Mouse (Mus musculus) CH12.LX (cell line): ENCODE measurements at regions not wholly inside any gene's neighbourhood (a gene's known extent, or its start where the extent isn't known, plus 50 kb on each side); places are given as distances from the start of the nearest gene placed in this dataset.

ENCODE experiments used
- DNase-seq: peaks from one replicate; pipeline ENCODE4 v3.0.0-alpha.2; 2013; ENCODE audit errors: extremely low read depth
- H3K27ac ChIP-seq: 2 replicates; pipeline ENCODE4 v1.5.1; 2012; ENCODE audit warnings: low read depth, mild to moderate bottlenecking, control low read depth, moderate library complexity; ENCODE audit not compliant: insufficient read depth
- H3K27me3 ChIP-seq: replicated peaks from 2 replicates; pipeline ENCODE3; 2012; ENCODE audit warnings: inconsistent platforms
- H3K36me3 ChIP-seq, 2 experiments: replicated peaks in 1 of 2; 2 replicates each; pipeline versions ENCODE3 to v1.6.1; 2012; ENCODE audit warnings: inconsistent platforms in 1 of 2, low read length in 1 of 2, mild to moderate bottlenecking in 1 of 2, mixed read lengths in 1 of 2, moderate library complexity in 1 of 2; ENCODE audit not compliant: control insufficient read depth in 1 of 2, insufficient read depth in 1 of 2
- H3K4me1 ChIP-seq, 2 experiments: 2 replicates each; pipeline ENCODE4 v1.6.1; 2012; ENCODE audit warnings: inconsistent platforms in 1 of 2, moderate library complexity in 1 of 2; ENCODE audit not compliant: insufficient read depth in 2 of 2, control insufficient read depth in 1 of 2
- H3K4me2 ChIP-seq: 2 replicates; pipeline ENCODE4 v1.6.1; 2012; ENCODE audit warnings: low read depth, mild to moderate bottlenecking, control low read depth; ENCODE audit not compliant: poor library complexity, insufficient read depth, severe bottlenecking
- H3K4me3 ChIP-seq, 3 experiments: fragments of 150-350 bp in 1 of 3; sonication (generic) in 1 of 3; replicated peaks in 1 of 3; 2 replicates each; pipeline versions ENCODE3 to v1.5.1; 2011 to 2012; ENCODE audit warnings: low read depth in 2 of 3, low read length in 2 of 3, mild to moderate bottlenecking in 2 of 3, moderate library complexity in 2 of 3, control low read depth in 1 of 3, improper control_type of control experiment in 1 of 3, inconsistent platforms in 1 of 3, mixed read lengths in 1 of 3; ENCODE audit not compliant: poor library complexity in 1 of 3
- H3K79me2 ChIP-seq: replicated peaks from 2 replicates; pipeline ENCODE4 v1.6.1; 2012; ENCODE audit warnings: mild to moderate bottlenecking, moderate library complexity; ENCODE audit not compliant: control insufficient read depth, poor library complexity, insufficient read depth, severe bottlenecking; ENCODE audit errors: extremely low read depth
- H3K9ac ChIP-seq: 2 replicates; pipeline ENCODE4 v1.6.1; 2012; ENCODE audit warnings: low read depth, mild to moderate bottlenecking, control low read depth, moderate library complexity; ENCODE audit not compliant: insufficient read depth
- H3K9me3 ChIP-seq: replicated peaks from 2 replicates; pipeline ENCODE3; 2012; ENCODE audit warnings: low read length, inconsistent platforms, mixed read lengths
- CHD1 ChIP-seq: IDR thresholded peaks from 2 replicates; pipeline ENCODE4 v1.6.1; 2012; ENCODE audit warnings: low read depth, low read length, improper control_type of control experiment, inconsistent platforms
- CTCF ChIP-seq, 2 experiments: IDR thresholded peaks in 1 of 2; conservative IDR thresholded peaks in 1 of 2; 2 replicates each; pipeline ENCODE4 v1.5.1; 2011 to 2012; ENCODE audit warnings: low read depth in 2 of 2, low read length in 2 of 2, improper control_type of control experiment in 1 of 2, inconsistent platforms in 1 of 2, mild to moderate bottlenecking in 1 of 2, moderate library complexity in 1 of 2
- ETS1 ChIP-seq: conservative IDR thresholded peaks from 2 replicates; pipeline ENCODE4 v1.6.1; 2012; ENCODE audit warnings: low read depth, mild to moderate bottlenecking, inconsistent platforms, low read length, improper control_type of control experiment, moderate library complexity
- GABPA ChIP-seq: IDR thresholded peaks from 2 replicates; pipeline ENCODE4 v1.6.1; 2012; ENCODE audit warnings: low read depth, low read length, improper control_type of control experiment, inconsistent platforms; ENCODE audit not compliant: insufficient replicate concordance
- HCFC1 ChIP-seq: IDR thresholded peaks from 2 replicates; pipeline ENCODE4 v1.6.1; 2012; ENCODE audit warnings: low read depth, mild to moderate bottlenecking, inconsistent platforms, low read length, improper control_type of control experiment
- JUN ChIP-seq: IDR thresholded peaks from 2 replicates; pipeline ENCODE4 v1.6.1; 2011; ENCODE audit warnings: low read depth, mild to moderate bottlenecking, low read length, improper control_type of control experiment, moderate library complexity; ENCODE audit not compliant: insufficient read depth
- JUND ChIP-seq: conservative IDR thresholded peaks from 2 replicates; pipeline ENCODE4 v1.6.1; 2011; ENCODE audit warnings: low read depth, low read length, improper control_type of control experiment
- MAX ChIP-seq: IDR thresholded peaks from 2 replicates; pipeline ENCODE4 v1.6.1; 2011; ENCODE audit warnings: low read length, improper control_type of control experiment
- MAZ ChIP-seq: IDR thresholded peaks from 2 replicates; pipeline ENCODE4 v1.6.1; 2012; ENCODE audit warnings: low read depth, mild to moderate bottlenecking, inconsistent platforms, low read length, improper control_type of control experiment, moderate library complexity
- MXI1 ChIP-seq: IDR thresholded peaks from 2 replicates; pipeline ENCODE4 v1.6.1; 2011; ENCODE audit warnings: mild to moderate bottlenecking, low read depth, low read length, improper control_type of control experiment
- PAX5 ChIP-seq: IDR thresholded peaks from 2 replicates; pipeline ENCODE4 v1.6.1; 2012; ENCODE audit warnings: low read length, inconsistent platforms, mixed read lengths
- RAD21 ChIP-seq: IDR thresholded peaks from 2 replicates; pipeline ENCODE4 v1.6.1; 2011; ENCODE audit warnings: low read depth, mild to moderate bottlenecking, low read length, improper control_type of control experiment, moderate library complexity
- RCOR1 ChIP-seq: conservative IDR thresholded peaks from 2 replicates; pipeline ENCODE4 v1.6.1; 2012; ENCODE audit warnings: low read depth, mild to moderate bottlenecking, inconsistent platforms, low read length, improper control_type of control experiment
- SMC3 ChIP-seq: IDR thresholded peaks from 2 replicates; pipeline ENCODE4 v1.6.1; 2011; ENCODE audit warnings: low read depth, low read length, improper control_type of control experiment
- TCF12 ChIP-seq: IDR thresholded peaks from 2 replicates; pipeline ENCODE4 v1.6.1; 2014; ENCODE audit warnings: low read depth, mild to moderate bottlenecking, inconsistent platforms, low read length, improper control_type of control experiment
- USF1 ChIP-seq: IDR thresholded peaks from 2 replicates; pipeline ENCODE4 v1.6.1; 2014; ENCODE audit warnings: low read depth, mild to moderate bottlenecking, inconsistent platforms, low read length, improper control_type of control experiment
- USF2 ChIP-seq: conservative IDR thresholded peaks from 2 replicates; pipeline ENCODE4 v1.6.1; 2011; ENCODE audit warnings: low read depth, low read length, improper control_type of control experiment
- ZC3H11A ChIP-seq: IDR thresholded peaks from 2 replicates; pipeline ENCODE4 v1.6.1; 2012; ENCODE audit warnings: low read depth, mild to moderate bottlenecking, inconsistent platforms, low read length, improper control_type of control experiment
- dilution Hi-C: fragments of 300-500 bp; cut with MboI; formaldehyde crosslinking; loops from 2 replicates; pipeline ENCODE4 v1.14.3; 2020; ENCODE audit warnings: low sequenced_read_pairs; ENCODE audit not compliant: extremely low pct_unique_long_range_greater_than_20kb, extremely low pct_ligation_motif_present
- in situ Hi-C: fragments of 300-500 bp; cut with MboI; formaldehyde crosslinking; loops from 3 replicates; pipeline ENCODE4 v1.14.3; 2019; ENCODE audit warnings: low sequenced_read_pairs, low pct_ligation_motif_present, low pct_unique_long_range_greater_than_20kb, mixed read lengths

GRCm38 (mm10) chr1:55887386-55887785 lies 481.7 kb downstream of the Plcl1 start:
- Histone ChIP-seq H3K79me2 (no peaks in the 10 kb centered on the region), H3K27ac (no peak overlapping the region), H3K4me1 (no peaks in the 10 kb centered on the region), H3K36me3 (no peaks in the 10 kb centered on the region), H3K27me3 (no peaks in the 10 kb centered on the region), H3K4me3 (no peak overlapping the region), H3K4me2 (no peak overlapping the region), H3K9me3 (no peaks in the 10 kb centered on the region), H3K9ac (no peak overlapping the region)
- no peak for DNase-seq
- dilution Hi-C loops (no loop called here), in situ Hi-C loops (loop anchor here (25.0 kb wide), 2 partner anchors 1100 to 1325 kb away; partner anchors contain the start of gene Satb2)
- TF ChIP-seq CHD1 (no peak), MAZ (no peak), MXI1 (no peak), GABPA (no peak), PAX5 (no peak), CTCF (conservative IDR thresholded peaks at IDR 0.05 in 1 of 2, IDR thresholded peaks at IDR 0.05 in 1 of 2; ENCODE audit: low read depth in 2 of 2, low read length in 2 of 2) (no peak), ETS1 (no peak), HCFC1 (no peak), USF1 (no peak), ZC3H11A (no peak), USF2 (no peak), JUND (no peak)

- Histone ChIP-seq H3K27me3 (no peaks in the 10 kb centered on the region), H3K36me3 (no peaks in the 10 kb centered on the region)
- TF ChIP-seq TCF12, result no peak
- TF ChIP-seq SMC3, result no peak
- TF ChIP-seq USF2, result no peak
- TF ChIP-seq MAX, result no peak
- no peak for TF ChIP-seq RCOR1
- TF ChIP-seq RAD21, result no peak
- no peak for TF ChIP-seq CTCF (conservative IDR thresholded peaks at IDR 0.05 in 1 of 2, IDR thresholded peaks at IDR 0.05 in 1 of 2; ENCODE audit: low read depth in 2 of 2, low read length in 2 of 2)
- no peak for TF ChIP-seq JUN
- TF ChIP-seq GABPA, result no peak
- TF ChIP-seq ZC3H11A, result no peak
- TF ChIP-seq, all 38 proteins: peak for 0
- H3K79me2 ChIP-seq, result no peaks in the 10 kb centered on the region
- dilution Hi-C loops, result no loop called here
- in situ Hi-C loops, result loop anchor here (25.0 kb wide), 2 partner anchors 1098 to 1323 kb away; partner anchors contain the start of gene Satb2
- no peak overlapping the region for H3K4me3 ChIP-seq
- no peaks in the 10 kb centered on the region for H3K9me3 ChIP-seq
- no peak for DNase-seq
- no peaks in the 10 kb centered on the region for H3K4me1 ChIP-seq
- H3K27ac ChIP-seq, result no peak overlapping the region
- H3K4me2 ChIP-seq, result no peak overlapping the region
- H3K9ac ChIP-seq, result no peak overlapping the region
Observed at GRCm38 (mm10) chr1:55888711-55889366, 483.1 kb downstream of the Plcl1 start.
